Mouse (Mus musculus) midbrain, embryonic 11.5 days (tissue): ENCODE data around the gene Mylk. TPM values are rescaled to one million over a fixed set of nuclear protein-coding genes. Genes with fewer than 3 reads are reported as not detected.

Experiments
- ATAC-seq: fragments of 200-750 bp; cut with Nextera tagmentation; 2 replicates; pipeline ENCODE4 v1.8.0; 2017; ENCODE audit warnings: moderate TSS enrichment, moderate library complexity; ENCODE audit not compliant: low FRiP score
- DNase-seq: peaks from one replicate; pipeline ENCODE4 v3.0.0; 2015; ENCODE audit warnings: low spot score; ENCODE audit errors: missing footprints
- H3K27ac ChIP-seq: fragments of 300-500 bp; sonication (generic); 2 replicates; pipeline ENCODE4 v1.5.1; 2014; ENCODE audit warnings: low read depth, low read length
- H3K27me3 ChIP-seq: fragments of 300-500 bp; sonication (generic); 2 replicates; pipeline ENCODE4 v1.6.1; 2014; ENCODE audit warnings: mild to moderate bottlenecking, low read length, moderate library complexity, mixed read lengths; ENCODE audit not compliant: control insufficient read depth, insufficient read depth
- H3K36me3 ChIP-seq: fragments of 300-500 bp; sonication (generic); 2 replicates; pipeline ENCODE4 v1.6.1; 2014; ENCODE audit warnings: mild to moderate bottlenecking, low read length, moderate library complexity, mixed read lengths; ENCODE audit not compliant: control insufficient read depth, insufficient read depth
- H3K4me1 ChIP-seq: fragments of 300-500 bp; sonication (generic); 2 replicates; pipeline ENCODE4 v1.6.1; 2014; ENCODE audit warnings: low read length; ENCODE audit not compliant: control insufficient read depth, insufficient read depth
- H3K4me2 ChIP-seq: fragments of 300-500 bp; sonication (generic); 2 replicates; pipeline ENCODE4 v1.6.1; 2014; ENCODE audit warnings: mild to moderate bottlenecking, moderate library complexity
- H3K4me3 ChIP-seq: fragments of 300-500 bp; sonication (generic); 2 replicates; pipeline ENCODE4 v1.5.1; 2014; ENCODE audit warnings: low read depth, low read length
- H3K9ac ChIP-seq: fragments of 300-500 bp; sonication (generic); 2 replicates; pipeline ENCODE4 v1.6.1; 2014; ENCODE audit warnings: low read length
- H3K9me3 ChIP-seq: fragments of 300-500 bp; sonication (generic); 2 replicates; pipeline ENCODE4 v1.6.1; 2016; ENCODE audit warnings: low read length; ENCODE audit not compliant: control insufficient read depth
- WGBS: fragments of 180-500 bp; shearing (Covaris S2); extraction: QIAGEN DNeasy Blood & Tissue Kit; methylation state at CpG from one replicate; pipeline ENCODE4 v1.1.7; 2014; 5-methylcytosine and 5-hydroxymethylcytosine counted together
- polyA plus RNA-seq: library from polyadenylated mRNA; unstranded; fragments of >200 nt; fragmentation: Nextera tagmentation; extraction: Ambion mirVana; gene quantifications from 2 replicates; pipeline ENCODE4 v1.2.1, GENCODE M21; 2014

Gene Mylk
- polyA plus RNA-seq, 1 experiment from 2014 or later: 6.9 TPM

DNA sequence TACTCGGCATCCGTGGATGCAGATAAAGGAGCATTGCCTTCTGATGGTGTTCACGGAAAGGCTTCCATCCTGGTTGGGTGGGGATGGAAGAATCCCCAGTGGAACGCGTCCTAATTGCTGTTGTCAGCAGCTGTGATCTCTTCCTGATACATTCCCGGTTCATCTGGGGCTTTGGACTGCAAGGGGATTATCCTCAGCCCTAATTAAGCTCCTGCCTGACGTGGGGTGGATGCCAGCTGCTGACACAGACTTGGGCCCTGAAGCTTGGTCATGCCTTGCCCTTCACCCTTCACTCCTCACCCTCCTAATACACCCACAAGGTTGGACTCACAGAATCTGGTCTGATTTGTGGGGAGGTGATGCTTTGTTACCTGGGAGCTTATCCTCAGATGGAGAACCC lies 109.1 kb downstream of the Mylk start:
- ATAC-seq (no peak), DNase-seq (no peak)
- H3K4me3 ChIP-seq: no peak overlapping the region
- 59% methylated on average over 7 of the region's 7 CpGs for WGBS
- no peak overlapping the region for H3K9ac ChIP-seq
- H3K9me3 ChIP-seq: no peaks in the 10 kb centered on the region
- no peaks in the 10 kb centered on the region for H3K27me3 ChIP-seq
- H3K4me1 ChIP-seq: no peaks in the 10 kb centered on the region
- H3K36me3 ChIP-seq: no peaks in the 10 kb centered on the region
- no peak overlapping the region for H3K4me2 ChIP-seq
- no peak overlapping the region for H3K27ac ChIP-seq

DNA sequence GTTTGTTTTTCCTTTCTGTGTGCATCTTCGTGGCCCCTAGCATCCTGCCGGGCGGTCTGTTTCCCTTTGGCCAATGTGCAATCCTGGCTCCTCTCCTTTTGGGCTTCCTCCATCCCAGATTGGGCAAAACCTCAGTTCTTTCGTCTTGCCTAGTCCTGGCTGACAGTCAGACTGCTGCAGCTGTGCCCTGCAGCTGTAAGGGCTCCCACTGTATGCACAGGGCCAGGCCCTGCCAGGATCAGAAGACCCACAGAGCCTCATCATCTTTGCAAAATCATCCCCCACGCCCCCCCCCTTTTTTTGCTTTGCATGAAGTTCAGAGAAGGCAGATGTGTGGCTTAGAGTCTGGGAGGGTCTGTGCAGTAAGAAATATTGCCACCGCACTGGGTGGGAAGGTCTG lies 110.1 kb downstream of the Mylk start:
- ATAC-seq: no peak; the same call in 1 of the 2 replicates

DNA sequence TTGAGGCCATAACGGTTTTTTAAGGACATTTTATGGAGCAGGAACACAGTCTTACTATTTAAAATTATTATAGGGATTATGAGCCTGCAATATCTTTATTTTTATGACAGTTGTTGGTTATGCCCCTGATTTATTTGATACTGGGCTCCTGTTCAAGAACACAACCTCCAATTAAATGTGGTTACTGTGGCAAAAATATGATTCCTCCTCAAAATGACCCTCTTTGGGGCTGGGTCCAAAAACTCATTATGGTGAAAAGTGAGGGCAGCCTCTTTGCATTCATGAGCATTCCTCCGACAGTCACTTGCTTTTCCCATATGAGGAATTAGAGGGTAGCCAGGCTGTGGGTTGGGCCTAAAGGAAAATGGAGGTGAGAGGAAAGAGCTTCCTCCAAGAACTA lies 110.7 kb downstream of the Mylk start:
- no peak for DNase-seq
- WGBS: 79% methylated on average over 2 of the region's 2 CpGs
- Histone ChIP-seq H3K9me3 (no peaks in the 10 kb centered on the region), H3K27me3 (no peaks in the 10 kb centered on the region), H3K36me3 (no peaks in the 10 kb centered on the region), H3K9ac (no peak overlapping the region), H3K4me2 (no peak overlapping the region), H3K4me3 (no peak overlapping the region), H3K27ac (no peak overlapping the region), H3K4me1 (no peaks in the 10 kb centered on the region)
- no peak for ATAC-seq

More for the DNA sequence above, 110.1 kb downstream of the Mylk start:
- 93% methylated on average over 6 of the region's 6 CpGs for WGBS
- Histone ChIP-seq H3K4me1 (no peaks in the 10 kb centered on the region), H3K36me3 (no peaks in the 10 kb centered on the region), H3K4me2 (no peak overlapping the region), H3K27ac (no peak overlapping the region), H3K9me3 (no peaks in the 10 kb centered on the region), H3K9ac (no peak overlapping the region), H3K27me3 (no peaks in the 10 kb centered on the region), H3K4me3 (no peak overlapping the region)
- no peak for DNase-seq

DNA sequence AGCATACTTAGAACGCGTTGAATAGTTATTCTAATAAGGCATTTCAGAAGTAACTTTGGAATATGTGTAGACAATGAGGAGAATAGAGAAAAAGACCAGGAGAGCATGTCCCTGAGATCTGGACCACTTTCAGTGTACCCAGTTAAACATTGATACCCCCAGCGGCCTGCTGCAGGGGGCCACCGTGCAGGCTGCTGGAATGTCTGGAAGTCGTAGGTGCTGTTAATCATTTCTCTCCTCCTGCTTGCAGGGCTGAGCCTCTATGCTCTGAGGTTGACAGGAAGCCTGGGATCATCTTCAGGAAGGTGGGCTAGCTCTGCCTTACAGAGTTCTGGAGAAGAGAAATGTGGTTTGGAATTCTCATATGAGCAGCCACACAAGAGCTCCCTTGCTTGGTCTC lies 112.6 kb downstream of the Mylk start:
- 86% methylated on average over 5 of the region's 5 CpGs for WGBS
- no peak for ATAC-seq

DNA sequence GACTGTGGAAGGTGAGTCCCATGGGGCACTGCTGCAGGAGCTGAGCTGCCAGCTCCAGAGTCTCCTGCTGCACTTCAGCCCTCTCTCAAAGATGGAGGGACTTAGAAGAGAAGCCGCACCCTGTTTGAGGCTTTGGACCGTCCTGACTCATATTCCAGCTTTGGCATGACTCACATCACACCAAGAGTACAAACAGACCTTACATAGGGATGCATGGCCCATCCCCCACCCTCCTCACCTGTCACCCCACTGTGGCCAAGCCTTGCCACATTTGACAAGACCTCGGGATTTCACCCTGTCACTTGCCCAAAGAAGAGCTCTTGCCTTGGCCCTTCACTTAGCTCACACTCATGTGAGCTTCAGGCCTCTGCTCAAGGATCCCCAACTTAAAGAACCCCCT lies 115.8 kb downstream of the Mylk start:
- Histone ChIP-seq H3K9ac (no peak overlapping the region), H3K4me1 (no peaks in the 10 kb centered on the region), H3K4me3 (no peak overlapping the region), H3K27ac (no peak overlapping the region), H3K9me3 (no peaks in the 10 kb centered on the region), H3K36me3 (no peaks in the 10 kb centered on the region), H3K27me3 (no peaks in the 10 kb centered on the region), H3K4me2 (no peak overlapping the region)
- 87% methylated on average over 3 of the region's 3 CpGs for WGBS
- ATAC-seq: no peak
- DNase-seq: no peak

More for the DNA sequence above, 112.6 kb downstream of the Mylk start:
- H3K4me1 ChIP-seq: no peaks in the 10 kb centered on the region
- no peak overlapping the region for H3K9ac ChIP-seq
- H3K27me3 ChIP-seq: no peaks in the 10 kb centered on the region
- DNase-seq: no peak
- H3K27ac ChIP-seq: no peak overlapping the region
- H3K4me3 ChIP-seq: no peak overlapping the region
- no peak overlapping the region for H3K4me2 ChIP-seq
- H3K36me3 ChIP-seq: no peaks in the 10 kb centered on the region
- H3K9me3 ChIP-seq: no peaks in the 10 kb centered on the region

DNA sequence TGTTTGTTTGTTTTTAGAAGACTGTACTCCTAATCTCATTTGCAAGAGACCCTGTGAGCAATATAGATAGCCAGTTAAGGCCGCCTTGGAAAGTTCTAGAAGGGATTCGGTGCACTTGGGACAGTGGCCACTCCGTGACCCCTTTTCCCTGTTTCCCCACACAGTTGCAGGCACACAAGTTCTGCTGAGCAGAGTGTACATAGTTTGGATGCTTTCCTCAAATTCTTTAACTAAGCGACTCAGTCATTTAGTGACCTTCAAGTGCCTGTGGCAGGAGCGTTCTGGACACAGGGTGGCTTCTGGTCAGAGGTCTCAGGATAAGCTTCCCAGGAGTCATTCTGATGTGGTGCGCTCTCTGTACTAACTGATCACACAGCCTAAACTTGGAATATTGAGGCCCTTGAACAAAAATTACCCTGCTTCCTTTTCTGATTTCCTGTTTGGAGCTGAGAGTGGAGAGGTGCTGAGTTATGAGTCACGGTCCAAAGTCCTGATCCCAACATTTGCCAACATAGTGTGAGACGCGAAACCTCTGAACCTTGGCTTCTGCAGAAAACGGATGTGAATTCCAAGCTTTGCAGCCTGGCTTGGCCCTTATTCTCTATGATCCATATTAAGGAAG lies 116.8 kb downstream of the Mylk start:
- H3K9me3 ChIP-seq: no peaks in the 10 kb centered on the region
- no peak overlapping the region for H3K27ac ChIP-seq
- no peaks in the 10 kb centered on the region for H3K36me3 ChIP-seq
- H3K4me3 ChIP-seq: no peak overlapping the region
- DNase-seq (no peak), ATAC-seq (no peak)
- no peak overlapping the region for H3K4me2 ChIP-seq
- 88% methylated on average over 10 of the region's 10 CpGs for WGBS
- H3K27me3 ChIP-seq: no peaks in the 10 kb centered on the region
- no peak overlapping the region for H3K9ac ChIP-seq
- H3K4me1 ChIP-seq: no peaks in the 10 kb centered on the region

DNA sequence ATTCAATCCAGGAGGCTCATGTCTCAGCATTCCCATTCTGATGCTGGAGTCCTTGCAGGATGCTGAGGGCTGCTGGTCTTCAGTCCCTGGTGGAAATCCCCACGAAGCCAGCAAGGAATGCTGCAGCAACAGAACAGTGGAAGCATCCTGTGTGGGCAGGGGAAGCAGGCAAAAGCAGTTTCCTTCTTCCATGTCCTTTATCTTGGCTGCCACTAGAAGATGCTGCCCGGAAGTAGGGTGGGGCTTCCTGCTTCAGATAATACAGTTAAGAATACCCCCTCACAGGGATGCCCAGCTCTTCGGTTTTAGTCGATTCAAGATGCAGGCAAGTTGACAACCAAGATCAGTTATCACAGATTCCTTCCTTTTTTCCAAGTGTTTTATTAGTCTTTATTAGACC lies 120.4 kb downstream of the Mylk start:
- Histone ChIP-seq H3K27ac (no peak overlapping the region), H3K36me3 (no peaks in the 10 kb centered on the region), H3K9ac (no peak overlapping the region), H3K27me3 (no peaks in the 10 kb centered on the region), H3K9me3 (no peaks in the 10 kb centered on the region), H3K4me3 (no peak overlapping the region), H3K4me1 (no peaks in the 10 kb centered on the region), H3K4me2 (no peak overlapping the region)
- DNase-seq (no peak), ATAC-seq (no peak)
- 85% methylated on average over 4 of the region's 4 CpGs for WGBS

DNA sequence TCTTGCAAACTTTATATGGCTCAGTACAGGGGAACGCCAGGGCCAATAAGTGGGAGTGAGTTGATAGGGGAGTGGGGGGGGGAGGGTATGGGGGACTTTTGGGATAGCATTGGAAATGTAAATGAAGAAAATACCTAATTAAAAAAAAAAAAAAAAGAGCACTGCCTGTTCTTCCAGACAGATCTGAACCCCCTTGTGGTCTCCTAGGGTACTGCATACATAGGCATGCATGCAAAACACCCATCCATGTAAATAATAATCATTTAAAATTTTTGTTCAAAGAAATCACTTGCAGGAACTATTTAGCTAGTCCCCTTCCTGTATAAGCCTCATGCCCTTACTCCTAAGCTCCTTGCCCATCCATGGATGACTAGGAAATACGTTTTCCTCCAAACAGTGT lies 122.2 kb downstream of the Mylk start:
- Histone ChIP-seq H3K36me3 (no peaks in the 10 kb centered on the region), H3K9ac (no peak overlapping the region), H3K4me3 (no peak overlapping the region), H3K4me1 (no peaks in the 10 kb centered on the region), H3K27me3 (no peaks in the 10 kb centered on the region), H3K27ac (no peak overlapping the region), H3K9me3 (no peaks in the 10 kb centered on the region), H3K4me2 (no peak overlapping the region)
- WGBS: 94% methylated on average over 2 of the region's 2 CpGs
- ATAC-seq (no peak), DNase-seq (no peak)

DNA sequence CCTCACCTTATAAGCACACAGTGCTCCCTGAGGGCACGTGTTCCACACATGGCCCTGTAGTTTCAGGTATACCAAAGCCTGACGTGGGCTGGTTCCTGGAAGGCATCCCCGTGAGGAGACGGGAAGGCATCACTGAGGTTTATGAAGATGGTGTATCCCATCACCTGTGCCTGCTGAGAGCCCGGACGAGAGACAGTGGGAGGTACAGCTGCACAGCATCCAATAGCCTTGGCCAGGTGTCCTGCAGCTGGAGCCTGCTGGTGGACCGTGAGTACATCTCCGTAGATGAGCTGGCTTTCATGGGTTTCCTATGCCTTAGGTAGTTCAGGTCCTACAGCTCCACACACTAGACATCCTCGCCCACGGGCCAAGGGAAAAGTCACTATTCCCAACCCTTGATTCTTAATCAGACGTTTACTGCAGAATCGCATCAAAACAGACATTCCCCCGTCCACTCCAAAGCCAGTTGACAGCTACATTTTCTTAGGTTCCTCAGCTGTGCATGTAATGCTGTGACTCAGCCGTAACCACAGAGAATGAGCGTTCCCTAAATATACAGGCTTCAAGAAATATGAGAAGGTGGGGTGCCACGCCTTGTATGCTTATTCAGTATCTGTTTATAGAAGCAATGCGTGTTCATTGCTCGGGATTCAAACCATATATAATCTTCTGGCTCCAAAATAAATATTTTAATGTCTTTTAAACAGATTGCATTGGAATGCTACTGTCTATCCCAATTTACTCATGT lies 135.2 kb downstream of the Mylk start:
- Histone ChIP-seq H3K27ac (no peak overlapping the region), H3K27me3 (no peaks in the 10 kb centered on the region), H3K4me1 (no peaks in the 10 kb centered on the region), H3K4me2 (no peak overlapping the region), H3K9me3 (no peaks in the 10 kb centered on the region), H3K9ac (no peak overlapping the region), H3K4me3 (no peak overlapping the region), H3K36me3 (no peaks in the 10 kb centered on the region)
- no peak for DNase-seq
- 91% methylated on average over 18 of the region's 18 CpGs for WGBS
- ATAC-seq: no peak
